Mouse (Mus musculus) heart, adult 2 months (tissue): ENCODE measurements around the gene Gm26620. TPM values are rescaled to one million over a fixed set of nuclear protein-coding genes. Genes with fewer than 3 reads are reported as not detected.

Experiments used
- DNase-seq, 2 experiments: peaks; one replicate each; pipeline ENCODE4 v3.0.0; 2021
- H3K27ac ChIP-seq: fragments of 200-600 bp; 2 replicates; pipeline ENCODE4 v1.8.1; 2022
- H3K27me3 ChIP-seq: fragments of 200-500 bp; 2 replicates; pipeline ENCODE4 v1.6.1; 2012; ENCODE audit warnings: mild to moderate bottlenecking, low read length, inconsistent platforms, mixed read lengths; ENCODE audit not compliant: control insufficient read depth, insufficient read depth
- H3K36me3 ChIP-seq: fragments of 200-500 bp; 2 replicates; pipeline ENCODE4 v1.6.1; 2012; ENCODE audit warnings: low read length, inconsistent platforms; ENCODE audit not compliant: control insufficient read depth, insufficient read depth
- H3K4me1 ChIP-seq: fragments of 200-500 bp; 2 replicates; pipeline ENCODE4 v1.6.1; 2011; ENCODE audit warnings: low read length; ENCODE audit not compliant: control insufficient read depth, insufficient read depth
- H3K4me3 ChIP-seq: fragments of 200-600 bp; 2 replicates; pipeline ENCODE4 v1.8.1; 2022
- H3K79me2 ChIP-seq: fragments of 200-500 bp; replicated peaks from 2 replicates; pipeline ENCODE4 v1.6.1; 2012; ENCODE audit warnings: mild to moderate bottlenecking, inconsistent platforms, low read length, moderate library complexity, mixed read lengths; ENCODE audit not compliant: control insufficient read depth, insufficient read depth
- H3K9ac ChIP-seq: fragments of 200-500 bp; 2 replicates; pipeline ENCODE4 v1.6.1; 2012; ENCODE audit warnings: low read depth, mild to moderate bottlenecking, control low read depth, inconsistent platforms, low read length, mixed read lengths
- CTCF ChIP-seq: fragments of 200-600 bp; IDR thresholded peaks from 2 replicates; pipeline ENCODE4 v1.8.1; 2022; ENCODE audit warnings: antibody characterized with exemption, mild to moderate bottlenecking, moderate library complexity
- EP300 ChIP-seq: fragments of 200-500 bp; IDR thresholded peaks from 2 replicates; pipeline ENCODE4 v1.6.1; 2011; ENCODE audit warnings: low read depth, low read length, control low read depth; ENCODE audit not compliant: insufficient read depth
- POLR2A ChIP-seq: fragments of 200-500 bp; IDR thresholded peaks from 2 replicates; pipeline ENCODE4 v1.6.1; 2011; ENCODE audit warnings: mild to moderate bottlenecking, low read depth, low read length, control low read depth; ENCODE audit not compliant: insufficient read depth
- WGBS: fragments of 180-500 bp; shearing (Covaris S2); methylation state at CpG from one replicate; pipeline ENCODE4 v1.1.7; 2018; 5-methylcytosine and 5-hydroxymethylcytosine counted together
- intact Hi-C: fragments of 180-260 bp; cut with DNase I; formaldehyde crosslinking; loops from one replicate; pipeline ENCODE4 v1.15.1; 2025
- polyA plus RNA-seq: library from polyadenylated mRNA; depleted of rRNA; stranded (reverse); fragments of >200 nt; gene quantifications from 2 replicates; pipeline ENCODE4 v1.2.3, GENCODE M21; 2012
- total RNA-seq, 2 experiments: library from RNA; stranded (reverse); gene quantifications; 2 replicates each; pipeline ENCODE4 v1.2.3; 2021

Gm26620 gene
- total and polyA plus RNA-seq, 3 experiments = 0.52 to 0.61 TPM; not detected in 1

GRCm38 (mm10) chr1:170875676-170876075, 9.2 kb upstream of the Gm26620 start:
- Histone ChIP-seq H3K79me2 (no peaks in the 10 kb centered on the region), H3K36me3 (peaks cover 2% of the 10 kb centered on the region), H3K27ac (no peak overlapping the region), H3K4me3 (no peak overlapping the region), H3K27me3 (no peaks in the 10 kb centered on the region), H3K4me1 (no peaks in the 10 kb centered on the region), H3K9ac (no peak overlapping the region)
- 82% methylated on average over 3 of the region's 3 CpGs for WGBS
- no peak for DNase-seq
- TF ChIP-seq POLR2A = no peak
- no peak for TF ChIP-seq EP300
- TF ChIP-seq CTCF = no peak
- intact Hi-C loops = no loop called here

- Histone ChIP-seq H3K4me1 (no peaks in the 10 kb centered on the region), H3K27ac (no peak overlapping the region), H3K4me3 (no peak overlapping the region), H3K9ac (no peak overlapping the region), H3K79me2 (no peaks in the 10 kb centered on the region), H3K36me3 (peaks cover 2% of the 10 kb centered on the region), H3K27me3 (no peaks in the 10 kb centered on the region)
- WGBS = 73% methylated on average over 5 of the region's 5 CpGs
- intact Hi-C loops = no loop called here
- no peak for TF ChIP-seq CTCF
- no peak for TF ChIP-seq POLR2A
- no peak for TF ChIP-seq EP300
- no peak for DNase-seq
Observed at GRCm38 (mm10) chr1:170876906-170877305, 8.0 kb upstream of the Gm26620 start.

GRCm38 (mm10) chr1:170882915-170883485, 1.9 kb upstream of the Gm26620 start:
- Histone ChIP-seq H3K4me1 (peaks cover 2% of the 10 kb centered on the region), H3K9ac (no peak overlapping the region), H3K79me2 (no peaks in the 10 kb centered on the region; the same call in 1 of the 2 replicates), H3K27ac (no peak overlapping the region), H3K4me3 (no peak overlapping the region), H3K27me3 (no peaks in the 10 kb centered on the region), H3K36me3 (peaks cover 2% of the 10 kb centered on the region; the same call in 1 of the 2 replicates)
- TF ChIP-seq EP300 = no peak
- TF ChIP-seq POLR2A = no peak
- no peak for TF ChIP-seq CTCF
- no peak for DNase-seq
- WGBS = 74% methylated on average over 5 of the region's 5 CpGs
- intact Hi-C loops = no loop called here

GRCm38 (mm10) chr1:170884390-170884789, 475 bp upstream of the Gm26620 start:
- peaks cover 2% of the 10 kb centered on the region for H3K4me1 ChIP-seq
- H3K79me2 ChIP-seq = no peaks in the 10 kb centered on the region; the same call in 1 of the 2 replicates
- DNase-seq = no peak
- H3K27ac ChIP-seq = no peak overlapping the region
- no peaks in the 10 kb centered on the region for H3K27me3 ChIP-seq
- TF ChIP-seq CTCF (no peak), POLR2A (no peak), EP300 (no peak)
- H3K36me3 ChIP-seq = peaks cover 2% of the 10 kb centered on the region; the same call in 1 of the 2 replicates
- intact Hi-C loops = no loop called here
- 19% methylated on average over 8 of the region's 8 CpGs for WGBS
- peak overlapping the region; percentile 85 for H3K4me3 ChIP-seq
- peak overlapping the region; percentile 97; the same call in 1 of the 2 replicates for H3K9ac ChIP-seq

- WGBS = 54% methylated on average over 6 of the region's 6 CpGs
- H3K36me3 ChIP-seq = no peaks in the 10 kb centered on the region; the same call in 1 of the 2 replicates
- no peak overlapping the region for H3K27ac ChIP-seq
- no peak overlapping the region for H3K9ac ChIP-seq
- intact Hi-C loops = no loop called here
- peaks cover 2% of the 10 kb centered on the region for H3K4me1 ChIP-seq
- H3K4me3 ChIP-seq = no peak overlapping the region
- TF ChIP-seq CTCF = no peak
- no peak for TF ChIP-seq POLR2A
- TF ChIP-seq EP300 = no peak
- no peak for DNase-seq
- no peaks in the 10 kb centered on the region; the same call in 1 of the 2 replicates for H3K79me2 ChIP-seq
- H3K27me3 ChIP-seq = no peaks in the 10 kb centered on the region
Observed at GRCm38 (mm10) chr1:170886044-170886458, 1.2 kb downstream of the Gm26620 start.

GRCm38 (mm10) chr1:170889310-170889709, 4.4 kb downstream of the Gm26620 start:
- Histone ChIP-seq H3K27me3 (no peaks in the 10 kb centered on the region), H3K36me3 (no peaks in the 10 kb centered on the region; the same call in 1 of the 2 replicates), H3K4me3 (no peak overlapping the region), H3K79me2 (no peaks in the 10 kb centered on the region; the same call in 1 of the 2 replicates), H3K9ac (no peak overlapping the region), H3K4me1 (peaks cover 2% of the 10 kb centered on the region), H3K27ac (no peak overlapping the region)
- no peak for DNase-seq
- intact Hi-C loops = no loop called here
- TF ChIP-seq EP300 (no peak), POLR2A (no peak), CTCF (no peak)
- WGBS = 86% methylated on average over 4 of the region's 4 CpGs
